Mouse (Mus musculus) adrenal gland, postnatal 4 days (tissue): ENCODE data around the gene Ndufv1. TPM values are rescaled to one million over a fixed set of nuclear protein-coding genes. Genes with fewer than 3 reads are reported as not detected.
"Not testable (repeated sequence)": the region's sequence is repeated elsewhere in the genome, so short reads cannot be mapped to it uniquely, and the experiment has no call there.

ENCODE experiments used
- DNase-seq, 2 experiments: peaks; one replicate each; pipeline ENCODE4 v3.0.0; 2021 to 2022; ENCODE audit warnings: low spot score in 2 of 2, mixed read lengths in 2 of 2
- long read RNA-seq, 2 experiments: library from polyadenylated mRNA; stranded (forward); transcript quantifications; one replicate each; pipeline ENCODE4 v2.0.0; 2021
- total RNA-seq, 2 experiments: library from RNA; stranded (reverse); gene quantifications; 2 replicates each; pipeline ENCODE4 v1.2.3; 2021

The Ndufv1 gene
- 100 to 1,000 TPM; 253 to 283 TPM for total RNA-seq
- long read RNA-seq, experiment 1, transcript Ndufv1-209 (2 exons, 412 nt): minor isoform, 8 of 329 reads
- long read RNA-seq, experiment 1, transcript Ndufv1-201 (10 exons, 1,661 nt): major isoform, 271 of 329 reads
- long read RNA-seq, experiment 1, partial matches to known transcripts: 13 of 329 reads
- long read RNA-seq, experiment 1, other reads (novel, unspliced or antisense): 36 of 329 reads
- long read RNA-seq, experiment 2, transcript Ndufv1-201 (10 exons, 1,661 nt): major isoform, 339 of 399 reads
- long read RNA-seq, experiment 2, transcript Ndufv1-209 (2 exons, 412 nt): minor isoform, 5 of 399 reads
- long read RNA-seq, experiment 2, partial matches to known transcripts: 16 of 399 reads
- long read RNA-seq, experiment 2, other reads (novel, unspliced or antisense): 39 of 399 reads

GRCm38 (mm10) chr19:4012432-4013022 lies at the start of gene Ndufv1:
Ndufv1 (minus strand) TSS chr19:4012806.
- peak; percentile 77 to 89 for DNase-seq

GRCm38 (mm10) chr19:4060899-4061465 lies 48.4 kb upstream of the Ndufv1 start:
- DNase-seq: no peak

GRCm38 (mm10) chr19:4060044-4060898 lies 47.7 kb upstream of the Ndufv1 start:
- DNase-seq: not testable (repeated sequence)

GRCm38 (mm10) chr19:4059069-4059740 lies 46.6 kb upstream of the Ndufv1 start, which contains the start of gene Gstp3:
Gstp3 (minus strand) TSS chr19:4059569.
- no peak for DNase-seq

GRCm38 (mm10) chr19:4058581-4058980 lies 46.0 kb upstream of the Ndufv1 start:
- no peak for DNase-seq

GRCm38 (mm10) chr19:4057962-4058361 lies 45.4 kb upstream of the Ndufv1 start:
- DNase-seq: no peak

- DNase-seq: no peak
Observed at GRCm38 (mm10) chr19:4057389-4057788, 44.8 kb upstream of the Ndufv1 start.

- DNase-seq: no peak
Observed at GRCm38 (mm10) chr19:4056727-4057126, 44.1 kb upstream of the Ndufv1 start.

- DNase-seq: no peak
Observed at GRCm38 (mm10) chr19:4055947-4056693, 43.5 kb upstream of the Ndufv1 start.

GRCm38 (mm10) chr19:4055216-4055946 lies 42.8 kb upstream of the Ndufv1 start:
- no peak for DNase-seq

GRCm38 (mm10) chr19:4054613-4055012 lies 42.0 kb upstream of the Ndufv1 start:
- no peak for DNase-seq

GRCm38 (mm10) chr19:4052516-4053030 lies 40.0 kb upstream of the Ndufv1 start:
- DNase-seq: no peak

GRCm38 (mm10) chr19:4051741-4052515 lies 39.3 kb upstream of the Ndufv1 start:
- DNase-seq: peak; percentile 43 to 44

GRCm38 (mm10) chr19:4051016-4051415 lies 38.4 kb upstream of the Ndufv1 start:
- no peak for DNase-seq

GRCm38 (mm10) chr19:4049069-4049468 lies 36.5 kb upstream of the Ndufv1 start:
- not testable (repeated sequence) for DNase-seq

- DNase-seq: peak; percentile 50 to 75
Observed at GRCm38 (mm10) chr19:4047859-4048258, 35.3 kb upstream of the Ndufv1 start.

GRCm38 (mm10) chr19:4046866-4047254 lies 34.3 kb upstream of the Ndufv1 start:
- no peak for DNase-seq
